ENCODE assay signal across 21 mouse cellular contexts in genomic region chr11:4454895-4455535, GRCm38 (mm10). TPM values are rescaled to one million over a fixed set of nuclear protein-coding genes. Genes with fewer than 3 reads are reported as not detected.
DNase-seq lines count a peak whose midpoint lies in the region; ATAC-seq lines count a peak whose summit lies in the region.
"Had no signal": no experiment of that assay in that cellular context is flagged by ENCODE, and none has a peak within 500 bp of the region (broad histone marks: within the 10 kb centered on the region; RNA-seq: fewer than 3 reads in every experiment).

No protein-coding gene starts in this region.

- no peak overlapping the region for H3K4me3 ChIP-seq in heart, embryonic 10.5 days
- no peak overlapping the region for H3K4me3 ChIP-seq in midbrain, embryonic 15.5 days
- no peak overlapping the region for H3K4me3 ChIP-seq in midbrain, embryonic 10.5 days
- H3K4me3 ChIP-seq: embryonic facial prominence, embryonic 13.5 days; forebrain, embryonic 12.5 days; heart, embryonic 13.5 days; hindbrain, embryonic 15.5 days had no signal

- H3K4me1 ChIP-seq in heart, embryonic 10.5 days, result no peaks in the 10 kb centered on the region
- H3K4me1 ChIP-seq in midbrain, embryonic 15.5 days, result no peaks in the 10 kb centered on the region
- H3K4me1 ChIP-seq in midbrain, embryonic 10.5 days, result peaks cover 16% of the 10 kb centered on the region
- H3K4me1 ChIP-seq: embryonic facial prominence, embryonic 13.5 days; hindbrain, embryonic 15.5 days had no signal

- DNase-seq in heart, embryonic 10.5 days (ENCODE audit: low spot score), result peak; percentile 63
- DNase-seq in heart, adult 18-20 months, result no peak
- DNase-seq in midbrain, embryonic 10.5 days (ENCODE audit: low spot score), result no peak
- DNase-seq in MN1 (ENCODE audit: low spot score), result peak; percentile 71
- no peak for DNase-seq in thymus, postnatal 25 days
- DNase-seq: adrenal gland, postnatal 10 days; cerebellum, adult 11-12 months; cerebellum, adult 9-10 months; cerebellum, postnatal 25 days; gastrocnemius, postnatal 36 days; heart, postnatal 36 days had no signal

- H3K27ac ChIP-seq in heart, embryonic 10.5 days, result no peak overlapping the region
- H3K27ac ChIP-seq in midbrain, embryonic 15.5 days, result no peak overlapping the region
- H3K27ac ChIP-seq in midbrain, embryonic 10.5 days (replicated peaks), result no peak overlapping the region
- H3K27ac ChIP-seq: embryonic facial prominence, embryonic 13.5 days; forebrain, embryonic 12.5 days; heart, embryonic 13.5 days; hindbrain, embryonic 15.5 days had no signal

- peak overlapping the region; percentile 10; the same call in 1 of the 2 replicates for H3K4me2 ChIP-seq in midbrain, embryonic 15.5 days
- H3K4me2 ChIP-seq: embryonic facial prominence, embryonic 13.5 days; forebrain, embryonic 12.5 days; heart, embryonic 13.5 days; hindbrain, embryonic 15.5 days had no signal

- H3K36me3 ChIP-seq in heart, embryonic 10.5 days, result no peaks in the 10 kb centered on the region
- no peaks in the 10 kb centered on the region for H3K36me3 ChIP-seq in midbrain, embryonic 15.5 days (replicated peaks)
- H3K36me3 ChIP-seq in midbrain, embryonic 10.5 days, result no peaks in the 10 kb centered on the region
- H3K36me3 ChIP-seq: embryonic facial prominence, embryonic 13.5 days; forebrain, embryonic 12.5 days; heart, embryonic 13.5 days; hindbrain, embryonic 15.5 days had no signal

- H3K9me3 ChIP-seq in heart, embryonic 10.5 days, result no peaks in the 10 kb centered on the region
- no peaks in the 10 kb centered on the region for H3K9me3 ChIP-seq in midbrain, embryonic 15.5 days
- H3K9me3 ChIP-seq in midbrain, embryonic 10.5 days (replicated peaks), result no peaks in the 10 kb centered on the region
- H3K9me3 ChIP-seq: embryonic facial prominence, embryonic 13.5 days; forebrain, embryonic 12.5 days; heart, embryonic 13.5 days; hindbrain, embryonic 15.5 days had no signal

- no peak for ATAC-seq in midbrain, embryonic 15.5 days (replicated peaks)
- ATAC-seq: intestine, embryonic 16.5 days had no signal

- no peak overlapping the region for H3K9ac ChIP-seq in midbrain, embryonic 15.5 days
- H3K9ac ChIP-seq: embryonic facial prominence, embryonic 13.5 days; forebrain, embryonic 12.5 days; heart, embryonic 13.5 days; hindbrain, embryonic 15.5 days had no signal

- H3K27me3 ChIP-seq in heart, embryonic 10.5 days (ENCODE audit: insufficient read depth, poor library complexity, severe bottlenecking), result peaks cover 11% of the 10 kb centered on the region; the same call in 1 of the 2 replicates
- H3K27me3 ChIP-seq in midbrain, embryonic 15.5 days (replicated peaks), result no peaks in the 10 kb centered on the region
- H3K27me3 ChIP-seq in midbrain, embryonic 10.5 days (ENCODE audit: low read depth, poor library complexity, severe bottlenecking), result peaks cover 3% of the 10 kb centered on the region; the same call in 1 of the 2 replicates
- H3K27me3 ChIP-seq: hindbrain, embryonic 15.5 days had no signal

- 72% methylated on average over 8 of the region's 8 CpGs for WGBS in heart, embryonic 10.5 days
- 73% methylated on average over 8 of the region's 8 CpGs for WGBS in midbrain, embryonic 15.5 days
- 75% methylated on average over 8 of the region's 8 CpGs for WGBS in midbrain, embryonic 10.5 days

RNA-seq across cellular contexts. Expression of gene Hormad2, which starts 14.1 kb away (rescaled TPM):
- polyA plus RNA-seq in heart, embryonic 10.5 days (2016; fragmentation: Nextera tagmentation; extraction: Ambion mirVana), result 0.99 and 1.1 TPM in 2 replicates
- not detected for total RNA-seq in heart, adult 18-20 months (2021)
- polyA plus RNA-seq in midbrain, embryonic 15.5 days (2015; fragmentation: Nextera tagmentation; extraction: Ambion mirVana), result not detected in 2 replicates
- 0.17 and 0.22 TPM in 2 replicates for polyA plus RNA-seq in midbrain, embryonic 10.5 days (2016; fragmentation: Nextera tagmentation; extraction: Ambion mirVana)
- total RNA-seq: gastrocnemius, adult 8-10 months; gastrocnemius, postnatal 36 days; heart, adult 8-10 months had no signal
- polyA plus RNA-seq: embryonic facial prominence, embryonic 13.5 days; forebrain, embryonic 12.5 days; heart, postnatal 0 days; hindbrain, embryonic 11.5 days; hindbrain, embryonic 15.5 days had no signal

Comparison
In these comparisons a context has a peak if more than half of its experiments do, and no peak if none do; other contexts are left out.
1. DNase-seq: peak in heart, embryonic 10.5 days (single experiment) and MN1 (single experiment); none in heart, adult 18-20 months (0 of 2), midbrain, embryonic 10.5 days (single experiment) and thymus, postnatal 25 days (single experiment).